Mouse (Mus musculus) gastrocnemius, postnatal 14 days (tissue): ENCODE measurements around the gene Cryba1. TPM values are rescaled to one million over a fixed set of nuclear protein-coding genes. Genes with fewer than 3 reads are reported as not detected.

ENCODE experiments used
- DNase-seq: peaks from one replicate; pipeline ENCODE4 v3.0.0; 2021; ENCODE audit warnings: mixed read lengths
- intact Hi-C: fragments of 180-260 bp; cut with DNase I; formaldehyde crosslinking; loops from one replicate; pipeline ENCODE4 v1.15.1; 2025; ENCODE audit warnings: low total_unique reads
- total RNA-seq, 2 experiments: library from RNA; stranded (reverse); gene quantifications; 2 replicates each; pipeline ENCODE4 v1.2.3; 2021

Gene Cryba1
- total RNA-seq, 2 experiments from 2014 or later = not detected

GRCm38 (mm10) chr11:77724766-77725165 lies 317 bp downstream of the Cryba1 start:
- intact Hi-C loops = no loop called here

GRCm38 (mm10) chr11:77721389-77721788 lies 3.7 kb downstream of the Cryba1 start:
- DNase-seq = no peak
- intact Hi-C loops = no loop called here

More at GRCm38 (mm10) chr11:77724766-77725165, 317 bp downstream of the Cryba1 start:
- no peak for DNase-seq

- DNase-seq = no peak
- intact Hi-C loops = no loop called here
Measured at GRCm38 (mm10) chr11:77719055-77719454, 6.0 kb downstream of the Cryba1 start.

GRCm38 (mm10) chr11:77713736-77714135 lies 11.3 kb downstream of the Cryba1 start:
- no peak for DNase-seq
- intact Hi-C loops = no loop called here

- no peak for DNase-seq
- intact Hi-C loops = no loop called here
Measured at GRCm38 (mm10) chr11:77709039-77709438, 16.0 kb downstream of the Cryba1 start.

GRCm38 (mm10) chr11:77705920-77706319 lies 19.2 kb downstream of the Cryba1 start:
- DNase-seq = no peak
- intact Hi-C loops = no loop called here

- no peak for DNase-seq
- intact Hi-C loops = no loop called here
Measured at GRCm38 (mm10) chr11:77697232-77697631, 27.9 kb downstream of the Cryba1 start.

GRCm38 (mm10) chr11:77693026-77693425 lies 32.1 kb downstream of the Cryba1 start:
- DNase-seq = no peak
- intact Hi-C loops = no loop called here

- intact Hi-C loops = no loop called here
- peak; percentile 46 for DNase-seq
Measured at GRCm38 (mm10) chr11:77687541-77688131, 37.4 kb downstream of the Cryba1 start.

GRCm38 (mm10) chr11:77686841-77687540 lies 38.1 kb downstream of the Cryba1 start:
- intact Hi-C loops = no loop called here

GRCm38 (mm10) chr11:77686346-77686840 lies 38.7 kb downstream of the Cryba1 start:
- intact Hi-C loops = no loop called here
- DNase-seq = peak; percentile 31

More at GRCm38 (mm10) chr11:77686841-77687540, 38.1 kb downstream of the Cryba1 start:
- peak; percentile 69 for DNase-seq

- DNase-seq = peak; percentile 100
- intact Hi-C loops = no loop called here
Measured at GRCm38 (mm10) chr11:77685383-77686265, 39.5 kb downstream of the Cryba1 start, which contains the start of gene Nufip2. Nufip2 (plus strand) TSS chr11:77686155.

- DNase-seq = no peak
- intact Hi-C loops = no loop called here
Measured at GRCm38 (mm10) chr11:77684896-77685295, 40.2 kb downstream of the Cryba1 start.

GRCm38 (mm10) chr11:77680018-77680417 lies 45.1 kb downstream of the Cryba1 start:
- intact Hi-C loops = no loop called here
- DNase-seq = no peak

- intact Hi-C loops = no loop called here
Measured at GRCm38 (mm10) chr11:77673428-77673991, 51.6 kb downstream of the Cryba1 start.

GRCm38 (mm10) chr11:77672746-77673145 lies 52.3 kb downstream of the Cryba1 start:
- intact Hi-C loops = no loop called here
- DNase-seq = no peak

More at GRCm38 (mm10) chr11:77673428-77673991, 51.6 kb downstream of the Cryba1 start:
- DNase-seq = no peak
